Mouse (Mus musculus) MEL (cell line): ENCODE data around the gene Stk11.

Source experiments
- EP300 ChIP-seq, 2 experiments: IDR thresholded peaks; 2 replicates each; pipeline ENCODE4 v1.6.1; 2011; ENCODE audit warnings: improper control_type of control experiment in 2 of 2, low read length in 2 of 2, low read depth in 1 of 2, mild to moderate bottlenecking in 1 of 2
- POLR2A ChIP-seq, 2 experiments: IDR thresholded peaks; 2 replicates each; pipeline ENCODE4 v1.6.1; 2011 to 2012; ENCODE audit warnings: low read length in 2 of 2, mild to moderate bottlenecking in 2 of 2, control low read depth in 1 of 2, improper control_type of control experiment in 1 of 2, low read depth in 1 of 2, moderate library complexity in 1 of 2; ENCODE audit not compliant: control insufficient read depth in 1 of 2, insufficient read depth in 1 of 2, poor library complexity in 1 of 2
- POLR2AphosphoS2 ChIP-seq: IDR thresholded peaks from 2 replicates; pipeline ENCODE4 v1.6.1; 2011; ENCODE audit warnings: low read length, improper control_type of control experiment

DNA sequence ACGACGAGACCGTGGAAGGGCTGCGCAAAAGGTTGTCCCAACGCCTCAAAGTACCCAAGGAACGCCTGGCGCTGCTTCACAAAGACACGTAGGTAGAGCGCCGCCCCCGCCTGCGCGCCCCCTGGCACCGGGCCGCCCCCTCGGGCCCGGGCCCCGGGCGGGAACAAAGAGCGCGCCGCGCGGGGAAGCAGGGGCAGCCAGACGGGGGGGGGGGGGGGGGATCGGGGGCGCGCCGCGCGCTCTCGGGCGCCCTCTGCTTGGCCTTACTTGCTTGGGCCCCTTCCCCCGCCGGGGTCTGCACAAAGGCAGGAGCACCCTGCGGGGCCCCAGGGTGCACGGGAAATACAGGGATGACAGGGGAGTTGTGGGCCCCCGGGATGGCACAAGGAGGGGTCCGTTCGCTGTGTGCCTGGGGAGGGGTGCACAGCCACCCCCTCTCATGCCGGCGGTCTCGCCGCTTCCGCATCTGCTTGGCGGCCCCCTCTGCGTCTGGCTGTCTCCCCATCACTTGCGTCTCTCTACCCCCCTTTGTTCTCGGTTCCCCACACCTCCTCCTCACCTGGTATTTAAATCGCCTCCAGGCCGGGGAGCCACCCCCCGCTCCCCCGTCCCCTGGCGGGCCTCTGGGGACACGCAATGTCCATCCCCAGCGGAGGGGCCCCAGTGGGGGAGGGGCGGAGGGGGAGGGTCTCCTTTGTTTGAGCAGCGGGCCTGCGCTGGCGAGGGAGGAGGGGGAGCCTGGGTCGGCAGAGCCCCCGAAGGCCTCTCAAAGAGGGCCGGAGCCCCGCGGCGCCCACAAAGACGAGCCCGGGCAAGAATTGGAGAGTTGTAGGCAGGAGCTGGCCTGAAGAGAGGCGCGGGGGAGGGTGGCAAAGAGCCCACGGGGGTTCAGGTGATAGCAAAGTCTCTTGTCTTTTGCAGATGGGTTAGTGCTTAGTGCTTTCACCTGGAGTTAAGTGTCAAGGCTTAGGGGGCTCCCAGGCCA is 34.9 kb downstream of the Stk11 start:
- TF ChIP-seq POLR2AphosphoS2 = no peak
- TF ChIP-seq EP300 (IDR thresholded peaks at IDR 0.05; ENCODE audit: low read depth in 1 of 2, low read length in 2 of 2) = no peak
- TF ChIP-seq POLR2A (IDR thresholded peaks at IDR 0.05; ENCODE audit: control insufficient read depth in 1 of 2, insufficient read depth in 1 of 2, low read depth in 1 of 2, low read length in 2 of 2, poor library complexity in 1 of 2) = no peak
